Mouse (Mus musculus): ENCODE measurements around the gene Heyl.

DNA sequence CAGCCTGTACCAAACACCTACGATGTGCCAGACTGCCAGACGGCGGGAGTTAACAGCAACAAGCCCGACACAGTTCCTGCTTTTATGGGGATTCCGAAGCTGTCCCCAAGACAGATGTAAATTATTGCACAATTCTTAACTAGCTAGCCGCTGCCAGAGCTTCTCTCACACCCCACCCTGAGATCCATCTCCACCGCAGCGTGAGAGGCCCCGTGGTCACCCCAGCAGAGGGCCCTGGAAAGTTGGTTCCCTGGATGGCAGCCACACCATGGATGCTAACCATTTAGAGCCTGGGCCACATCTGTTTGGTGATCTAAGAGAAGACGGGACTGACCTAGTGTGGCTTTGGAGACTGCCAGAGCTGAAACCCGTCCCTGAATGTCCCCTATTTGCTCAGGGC, 4.2 kb upstream of the Heyl start:
- TF ChIP-seq CTCF (IDR thresholded peaks at IDR 0.05; ENCODE audit: low read depth, low read length), result no peak
- TF ChIP-seq POLR2A (IDR thresholded peaks at IDR 0.05; ENCODE audit: insufficient read depth, low read length), result no peak
- TF ChIP-seq EP300 (IDR thresholded peaks at IDR 0.05; ENCODE audit: insufficient read depth, low read depth, low read length), result no peak
